Mouse (Mus musculus) lung, postnatal 0 days (tissue): ENCODE data around the gene Adamts7. TPM values are rescaled to one million over a fixed set of nuclear protein-coding genes. Genes with fewer than 3 reads are reported as not detected.

Experiments
- ATAC-seq: fragments of 200-750 bp; cut with Nextera tagmentation; 2 replicates; pipeline ENCODE4 v1.8.0; 2017; ENCODE audit warnings: moderate library complexity
- DNase-seq: peaks from one replicate; pipeline ENCODE4 v3.0.0-alpha.2; 2016; ENCODE audit warnings: low spot score
- H3K27ac ChIP-seq: fragments of 300-500 bp; sonication (generic); 2 replicates; pipeline ENCODE4 v1.5.1; 2014; ENCODE audit warnings: antibody characterized with exemption, mild to moderate bottlenecking, low read length, mixed read lengths
- H3K27me3 ChIP-seq: fragments of 300-500 bp; sonication (generic); replicated peaks from 2 replicates; pipeline ENCODE4 v1.6.1; 2014; ENCODE audit warnings: low read length, mixed read lengths; ENCODE audit not compliant: insufficient read depth
- H3K36me3 ChIP-seq: fragments of 300-500 bp; sonication (generic); 2 replicates; pipeline ENCODE4 v1.6.1; 2014; ENCODE audit warnings: low read length, mixed read lengths; ENCODE audit not compliant: insufficient read depth
- H3K4me1 ChIP-seq: fragments of 300-500 bp; sonication (generic); 2 replicates; pipeline ENCODE4 v1.6.1; 2014; ENCODE audit warnings: antibody characterized with exemption, low read depth, low read length, mixed read lengths; ENCODE audit not compliant: insufficient read depth
- H3K4me2 ChIP-seq: fragments of 300-500 bp; sonication (generic); replicated peaks from 2 replicates; pipeline ENCODE4 v1.6.1; 2014; ENCODE audit warnings: low read depth, mild to moderate bottlenecking, low read length, moderate library complexity, mixed read lengths
- H3K4me3 ChIP-seq: fragments of 300-500 bp; sonication (generic); 2 replicates; pipeline ENCODE4 v1.5.1; 2014; ENCODE audit warnings: low read depth, low read length
- H3K9ac ChIP-seq: fragments of 300-500 bp; sonication (generic); replicated peaks from 2 replicates; pipeline ENCODE4 v1.6.1; 2014; ENCODE audit warnings: low read depth, mild to moderate bottlenecking
- H3K9me3 ChIP-seq: fragments of 300-500 bp; sonication (generic); 2 replicates; pipeline ENCODE4 v1.6.1; 2016; ENCODE audit warnings: low read length, mixed read lengths
- CTCF ChIP-seq: IDR thresholded peaks from 2 replicates; pipeline ENCODE4 v1.5.1; 2016; ENCODE audit warnings: antibody characterized with exemption, mild to moderate bottlenecking
- EP300 ChIP-seq: IDR thresholded peaks from 2 replicates; pipeline ENCODE4 v1.6.1; 2016; ENCODE audit warnings: antibody characterized with exemption, mild to moderate bottlenecking, control low read depth
- WGBS: fragments of 180-500 bp; shearing (Covaris S2); extraction: QIAGEN DNeasy Blood & Tissue Kit; methylation state at CpG from one replicate; pipeline ENCODE4 v1.1.7; 2014; 5-methylcytosine and 5-hydroxymethylcytosine counted together
- polyA plus RNA-seq: library from polyadenylated mRNA; unstranded; fragments of >200 nt; fragmentation: Nextera tagmentation; extraction: Ambion mirVana; gene quantifications from 2 replicates; pipeline ENCODE4 v1.2.1, GENCODE M21; 2015

The Adamts7 gene
- polyA plus RNA-seq, 1 experiment from 2014 or later = 4.1 TPM

GRCm38 (mm10) chr9:90127146-90127545 is 35.7 kb upstream of the Adamts7 start:
- ATAC-seq (no peak), DNase-seq (no peak)
- no peak overlapping the region for H3K4me2 ChIP-seq
- H3K27ac ChIP-seq = no peak overlapping the region
- no peak overlapping the region for H3K9ac ChIP-seq
- H3K4me1 ChIP-seq = peaks cover 4% of the 10 kb centered on the region; the same call in 1 of the 2 replicates
- TF ChIP-seq EP300 = no peak
- TF ChIP-seq CTCF = no peak
- no peak overlapping the region for H3K4me3 ChIP-seq
- H3K36me3 ChIP-seq = no peaks in the 10 kb centered on the region
- WGBS = 68% methylated on average over 6 of the region's 6 CpGs
- no peaks in the 10 kb centered on the region for H3K9me3 ChIP-seq
- H3K27me3 ChIP-seq = no peaks in the 10 kb centered on the region

GRCm38 (mm10) chr9:90128636-90129201 is 34.1 kb upstream of the Adamts7 start:
- TF ChIP-seq EP300 (no peak), CTCF (no peak)
- Histone ChIP-seq H3K27me3 (no peaks in the 10 kb centered on the region), H3K36me3 (no peaks in the 10 kb centered on the region), H3K9ac (no peak overlapping the region), H3K4me3 (no peak overlapping the region), H3K4me2 (no peak overlapping the region), H3K9me3 (no peaks in the 10 kb centered on the region), H3K27ac (no peak overlapping the region), H3K4me1 (peaks cover 4% of the 10 kb centered on the region; the same call in 1 of the 2 replicates)
- WGBS = 59% methylated on average over 6 of the region's 6 CpGs
- no peak for ATAC-seq
- DNase-seq = no peak

GRCm38 (mm10) chr9:90133562-90134355 is 29.1 kb upstream of the Adamts7 start:
- H3K36me3 ChIP-seq = no peaks in the 10 kb centered on the region
- H3K27ac ChIP-seq = no peak overlapping the region
- no peaks in the 10 kb centered on the region for H3K27me3 ChIP-seq
- WGBS = 19% methylated on average over 7 of the region's 7 CpGs
- no peaks in the 10 kb centered on the region; the same call in 1 of the 2 replicates for H3K4me1 ChIP-seq
- H3K9ac ChIP-seq = no peak overlapping the region
- ATAC-seq = no peak
- TF ChIP-seq CTCF (no peak), EP300 (no peak)
- H3K9me3 ChIP-seq = no peaks in the 10 kb centered on the region
- H3K4me2 ChIP-seq = no peak overlapping the region
- no peak overlapping the region for H3K4me3 ChIP-seq
- DNase-seq = no peak

GRCm38 (mm10) chr9:90135466-90135865 is 27.4 kb upstream of the Adamts7 start:
- Histone ChIP-seq H3K9ac (no peak overlapping the region), H3K36me3 (no peaks in the 10 kb centered on the region), H3K9me3 (no peaks in the 10 kb centered on the region), H3K4me3 (no peak overlapping the region), H3K4me1 (no peaks in the 10 kb centered on the region; the same call in 1 of the 2 replicates), H3K27me3 (no peaks in the 10 kb centered on the region), H3K27ac (no peak overlapping the region), H3K4me2 (no peak overlapping the region)
- DNase-seq (no peak), ATAC-seq (no peak)
- TF ChIP-seq EP300 (no peak), CTCF (0 out of 2 replicates have a peak, but pooled peaks have one; percentile 8)
- 76% methylated on average over 8 of the region's 8 CpGs for WGBS

- TF ChIP-seq EP300 (0 out of 2 replicates have a peak, but pooled peaks have one; percentile 8), CTCF (no peak)
- H3K9ac ChIP-seq = no peak overlapping the region
- H3K4me2 ChIP-seq = no peak overlapping the region
- no peak overlapping the region for H3K27ac ChIP-seq
- H3K36me3 ChIP-seq = no peaks in the 10 kb centered on the region
- DNase-seq (peak; percentile 39), ATAC-seq (peak; percentile 75)
- no peak overlapping the region for H3K4me3 ChIP-seq
- H3K9me3 ChIP-seq = no peaks in the 10 kb centered on the region
- H3K4me1 ChIP-seq = no peaks in the 10 kb centered on the region; the same call in 1 of the 2 replicates
- WGBS = 55% methylated on average over 9 of the region's 9 CpGs
- no peaks in the 10 kb centered on the region for H3K27me3 ChIP-seq
Observed at GRCm38 (mm10) chr9:90135963-90136677, 26.7 kb upstream of the Adamts7 start.

GRCm38 (mm10) chr9:90136678-90136965 is 26.2 kb upstream of the Adamts7 start:
- Histone ChIP-seq H3K4me2 (no peak overlapping the region), H3K9me3 (no peaks in the 10 kb centered on the region), H3K4me1 (no peaks in the 10 kb centered on the region; the same call in 1 of the 2 replicates), H3K27ac (no peak overlapping the region), H3K27me3 (no peaks in the 10 kb centered on the region), H3K4me3 (no peak overlapping the region), H3K36me3 (no peaks in the 10 kb centered on the region), H3K9ac (no peak overlapping the region)
- DNase-seq (no peak), ATAC-seq (no peak)
- no peak for TF ChIP-seq EP300
- no peak for TF ChIP-seq CTCF
- 81% methylated on average over 1 of the region's 1 CpGs for WGBS
